Mouse (Mus musculus): ENCODE results near the gene Zfp810. TPM values are rescaled to one million over a fixed set of nuclear protein-coding genes. Genes with fewer than 3 reads are reported as not detected.

Gene Zfp810
- 7.9 and 8.0 TPM in 2 replicates for polyA plus RNA-seq (2012; rRNA removed; ENCODE audit: low replicate concordance)

DNA sequence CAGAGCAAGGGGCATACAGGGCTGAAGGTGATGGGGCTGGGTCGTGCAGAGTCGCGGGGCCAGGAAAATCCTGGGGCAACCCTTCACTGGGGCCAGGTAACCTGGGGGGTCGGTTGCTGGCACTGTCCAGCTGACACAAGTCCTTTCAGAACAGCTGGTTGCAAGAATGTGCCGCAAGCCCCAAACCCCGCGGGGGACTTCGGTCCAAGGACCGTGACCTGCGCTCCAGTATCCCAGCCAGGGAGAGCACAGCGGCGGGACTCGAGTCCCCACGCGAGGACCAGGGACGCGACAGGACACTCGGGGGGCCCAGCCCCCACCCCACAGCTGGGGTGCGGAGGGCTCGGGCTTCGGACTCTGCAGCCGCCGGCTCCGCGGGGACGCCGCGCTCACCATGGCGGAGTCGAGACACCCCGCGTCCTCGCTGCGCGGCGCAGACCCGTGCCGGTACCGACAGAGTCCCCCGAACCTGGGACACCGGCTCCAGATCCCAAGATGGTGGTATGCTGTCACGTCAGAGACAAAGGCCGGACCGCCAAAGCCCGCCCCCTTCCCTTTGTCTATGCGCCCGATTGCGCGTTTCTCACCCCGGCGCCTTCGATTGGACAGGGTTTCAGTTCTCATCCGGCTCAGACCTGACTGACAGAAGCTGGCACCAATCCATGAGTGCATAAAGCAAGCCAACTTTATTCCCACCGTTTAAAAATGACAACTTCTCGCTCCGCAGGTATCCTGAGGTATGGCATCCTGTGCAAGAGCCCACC lies at the start of gene Zfp810:
Zfp810 (minus strand) TSS at position 493 of the 764 bp plus-strand sequence.

GRCm38 (mm10) chr9:22259184-22260091 lies 48.0 kb downstream of the Zfp810 start, which contains the start of gene Zfp599:
Zfp599 (minus strand) TSS chr9:22259895.

Other genes with a start within 250 kb of the Zfp810 start
- not detected in 2 replicates for gene Gm49318, start 236.4 kb downstream of the Zfp810 start, polyA plus RNA-seq (2012; rRNA removed; ENCODE audit: low replicate concordance)
- 14.6 and 26.8 TPM in 2 replicates for gene Zfp653, start 236.3 kb downstream of the Zfp810 start, polyA plus RNA-seq (2012; rRNA removed; ENCODE audit: low replicate concordance)
- gene Ecsit, start 222.2 kb downstream of the Zfp810 start, polyA plus RNA-seq (2012; rRNA removed; ENCODE audit: low replicate concordance): 56.9 and 69.5 TPM in 2 replicates
- gene Cnn1, start 208.4 kb downstream of the Zfp810 start, polyA plus RNA-seq (2012; rRNA removed; ENCODE audit: low replicate concordance): 19.0 and 388 TPM in 2 replicates
- gene Elof1, start 190.5 kb downstream of the Zfp810 start, polyA plus RNA-seq (2012; rRNA removed; ENCODE audit: low replicate concordance): 141 and 144 TPM in 2 replicates
- gene Acp5, start 171.9 kb downstream of the Zfp810 start, polyA plus RNA-seq (2012; rRNA removed; ENCODE audit: low replicate concordance): 344 and 1,133 TPM in 2 replicates
- 64.5 and 77.9 TPM in 2 replicates for gene Pigyl, start 150.8 kb downstream of the Zfp810 start, polyA plus RNA-seq (2012; rRNA removed; ENCODE audit: low replicate concordance)
- gene Zfp872, start 119.6 kb downstream of the Zfp810 start, polyA plus RNA-seq (2012; rRNA removed; ENCODE audit: low replicate concordance): 0.33 TPM in 2 replicates
- 19.3 and 20.7 TPM in 2 replicates for gene Zfp809, start 81.9 kb downstream of the Zfp810 start, polyA plus RNA-seq (2012; rRNA removed; ENCODE audit: low replicate concordance)
- 0.04 and 0.71 TPM in 2 replicates for gene Zfp599, start 47.8 kb downstream of the Zfp810 start, polyA plus RNA-seq (2012; rRNA removed; ENCODE audit: low replicate concordance)
- gene Anln, start 81.5 kb upstream of the Zfp810 start, polyA plus RNA-seq (2012; rRNA removed; ENCODE audit: low replicate concordance): 2.0 and 4.9 TPM in 2 replicates
- 0.37 and 2.2 TPM in 2 replicates for gene 9530077C05Rik, start 103.9 kb upstream of the Zfp810 start, polyA plus RNA-seq (2012; rRNA removed; ENCODE audit: low replicate concordance)
- not detected in 2 replicates for gene Gm17545, start 146.6 kb upstream of the Zfp810 start, polyA plus RNA-seq (2012; rRNA removed; ENCODE audit: low replicate concordance)
- 24.5 and 54.4 TPM in 2 replicates for gene Rp9, start 162.1 kb upstream of the Zfp810 start, polyA plus RNA-seq (2012; rRNA removed; ENCODE audit: low replicate concordance)
- gene Bbs9, start 168.1 kb upstream of the Zfp810 start, polyA plus RNA-seq (2012; rRNA removed; ENCODE audit: low replicate concordance): 10.7 and 15.5 TPM in 2 replicates